15 mouse cellular contexts compared by ENCODE assay signal in genomic region chr13:53648353-53648752, GRCm38 (mm10).
"Had no signal": no experiment of that assay in that cellular context is flagged by ENCODE, and none has a peak within 500 bp of the region (broad histone marks: within the 10 kb centered on the region; RNA-seq: fewer than 3 reads in every experiment).

No protein-coding gene starts in this region.

- H3K27me3 ChIP-seq: neural tube, embryonic 12.5 days; neural tube, embryonic 15.5 days; stomach, embryonic 15.5 days had no signal

- H3K27ac ChIP-seq: neural tube, embryonic 12.5 days; neural tube, embryonic 13.5 days; neural tube, embryonic 15.5 days; stomach, embryonic 15.5 days; stomach, postnatal 0 days had no signal

- H3K4me1 ChIP-seq: neural tube, embryonic 12.5 days; neural tube, embryonic 13.5 days; neural tube, embryonic 15.5 days; stomach, embryonic 15.5 days had no signal

- DNase-seq: right cerebral cortex, adult 18-20 months; right cerebral cortex, postnatal 14 days; right cerebral cortex, postnatal 25 days; right cerebral cortex, postnatal 4 days; spleen, adult 18-20 months; thymus, adult 18-20 months; thymus, adult 2 months; thymus, postnatal 14 days; thymus, postnatal 25 days; thymus, postnatal 4 days had no signal

- H3K9me3 ChIP-seq: neural tube, embryonic 12.5 days; neural tube, embryonic 15.5 days; stomach, embryonic 15.5 days had no signal

- H3K4me3 ChIP-seq: neural tube, embryonic 12.5 days; neural tube, embryonic 13.5 days; neural tube, embryonic 15.5 days; stomach, embryonic 15.5 days had no signal

- H3K36me3 ChIP-seq: neural tube, embryonic 12.5 days; neural tube, embryonic 13.5 days; neural tube, embryonic 15.5 days; stomach, embryonic 15.5 days had no signal
